Mouse (Mus musculus): ENCODE measurements around the gene Itprid2. TPM values are rescaled to one million over a fixed set of nuclear protein-coding genes. Genes with fewer than 3 reads are reported as not detected.

The Itprid2 gene
- total and polyA plus RNA-seq, 3 experiments = 9.0 to 21.5 TPM; not detected in 1

DNA sequence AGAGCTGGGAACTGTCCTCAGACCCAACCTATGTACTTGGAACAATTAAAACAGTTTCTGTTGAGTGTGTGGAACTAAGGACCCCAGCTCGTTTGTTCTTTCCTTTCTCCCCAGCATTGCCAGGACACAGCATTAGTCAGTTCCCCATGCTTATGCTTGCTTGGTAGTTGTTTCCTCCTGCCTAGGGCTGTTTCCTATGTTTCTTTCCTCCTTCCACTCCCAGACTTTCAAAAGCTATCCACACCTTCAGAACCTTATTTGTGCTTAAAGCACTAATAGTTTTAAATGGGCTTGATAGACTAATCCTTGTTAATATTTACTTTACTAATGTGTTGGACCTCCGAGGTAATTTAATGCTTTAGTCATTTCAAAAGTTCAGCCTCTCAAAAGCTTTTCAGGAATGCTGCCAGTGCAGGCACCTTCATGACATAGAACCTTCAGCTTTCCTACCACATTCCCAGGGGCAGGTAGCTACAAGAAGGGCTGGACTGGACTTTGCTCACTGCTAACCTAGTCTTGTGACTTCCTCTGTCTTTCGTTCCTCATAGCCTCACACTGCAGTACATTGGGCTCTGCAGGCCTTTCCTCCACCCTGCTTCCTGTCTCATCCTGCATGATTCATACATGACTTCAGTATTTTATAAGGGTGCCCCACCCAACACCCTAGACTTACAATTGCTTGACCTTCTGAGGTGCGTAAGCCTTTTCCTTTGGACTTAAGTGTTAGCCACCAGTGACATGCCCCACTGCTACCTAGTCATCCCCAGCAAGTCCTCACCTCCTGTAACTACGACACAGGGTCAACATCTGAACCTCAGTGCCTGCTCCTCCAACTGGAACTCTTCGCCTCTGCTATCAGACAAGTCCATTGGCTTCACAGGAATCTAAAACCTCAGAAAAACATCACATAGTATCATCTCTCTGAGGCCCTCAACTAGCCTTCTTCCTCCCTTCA is 16.3 kb upstream of the Itprid2 start:
- TF ChIP-seq MAFK (IDR thresholded peaks at IDR 0.05; ENCODE audit: borderline replicate concordance, low read depth, low read length) (no peak), ZNF384 (IDR thresholded peaks at IDR 0.05; ENCODE audit: low read depth, low read length) (no peak), POLR2AphosphoS5 (IDR thresholded peaks at IDR 0.05; ENCODE audit: borderline replicate concordance, low read depth, low read length) (no peak), CHD2 (IDR thresholded peaks at IDR 0.05; ENCODE audit: low read length) (no peak)
- Histone ChIP-seq H3K27ac (ENCODE audit: control insufficient read depth, low read depth, low read length) (no peak overlapping the region), H3K9ac (ENCODE audit: control insufficient read depth, low read depth, low read length, poor library complexity, severe bottlenecking) (no peak overlapping the region), H3K4me3 (ENCODE audit: control insufficient read depth in 1 of 2, insufficient read depth in 1 of 2, low read depth in 2 of 2, low read length in 2 of 2) (no peak overlapping the region), H3K36me3 (ENCODE audit: control insufficient read depth in 1 of 2, insufficient read depth in 2 of 2, low read length in 2 of 2) (peaks cover 0 to 3% of the 10 kb centered on the region in 2 experiments; a peak in 2 of 4 replicates), H3K79me2 (ENCODE audit: control insufficient read depth, insufficient read depth, low read length, poor library complexity) (no peaks in the 10 kb centered on the region), H3K9me3 (replicated peaks; ENCODE audit: insufficient read depth, low read length) (no peaks in the 10 kb centered on the region), H3K27me3 (ENCODE audit: control insufficient read depth in 1 of 2, insufficient read depth in 2 of 2, low read length in 2 of 2) (peaks cover 0 to 2% of the 10 kb centered on the region in 2 experiments; a peak in 2 of 4 replicates), H3K4me1 (ENCODE audit: control insufficient read depth in 1 of 2, insufficient read depth in 2 of 2, low read length in 2 of 2) (peaks cover 0 to 6% of the 10 kb centered on the region in 2 experiments; a peak in 3 of 4 replicates)
- DNase-seq (ENCODE audit: low read depth, low spot score) = peak; percentile 27

DNA sequence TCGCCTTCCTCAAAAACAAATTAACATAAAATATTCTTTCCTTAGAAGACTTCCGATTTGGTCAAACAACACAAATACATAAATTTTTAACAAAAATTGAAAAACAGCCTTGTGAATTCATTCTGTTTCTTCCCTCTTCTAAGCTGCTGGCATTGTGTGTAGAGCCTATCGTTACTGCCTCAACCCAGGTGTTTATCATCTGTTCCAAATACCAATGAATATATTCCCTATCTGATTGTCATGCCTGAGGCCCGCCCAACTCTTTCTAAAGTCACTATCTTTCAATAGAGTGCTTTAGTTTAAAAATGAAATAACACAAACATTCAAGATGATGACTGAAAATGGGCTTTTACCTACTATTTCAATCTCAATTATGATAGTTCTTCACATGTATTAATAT is 11.9 kb upstream of the Itprid2 start:
- H3K9ac ChIP-seq (ENCODE audit: control insufficient read depth, low read depth, low read length, poor library complexity, severe bottlenecking) = no peak overlapping the region
- H3K27ac ChIP-seq (ENCODE audit: control insufficient read depth, low read depth, low read length) = no peak overlapping the region
- peaks cover 0 to 3% of the 10 kb centered on the region in 2 experiments; a peak in 2 of 4 replicates for H3K36me3 ChIP-seq (ENCODE audit: control insufficient read depth in 1 of 2, insufficient read depth in 2 of 2, low read length in 2 of 2)
- H3K27me3 ChIP-seq (ENCODE audit: control insufficient read depth in 1 of 2, insufficient read depth in 2 of 2, low read length in 2 of 2) = peaks cover 0 to 2% of the 10 kb centered on the region in 2 experiments
- no peak overlapping the region for H3K4me3 ChIP-seq (ENCODE audit: control insufficient read depth in 1 of 2, insufficient read depth in 1 of 2, low read depth in 2 of 2, low read length in 2 of 2)
- H3K4me1 ChIP-seq (ENCODE audit: control insufficient read depth in 1 of 2, insufficient read depth in 2 of 2, low read length in 2 of 2) = peaks cover 0 to 6% of the 10 kb centered on the region in 2 experiments; a peak in 3 of 4 replicates
- no peaks in the 10 kb centered on the region for H3K79me2 ChIP-seq (ENCODE audit: control insufficient read depth, insufficient read depth, low read length, poor library complexity)
- TF ChIP-seq SMC3 (IDR thresholded peaks at IDR 0.05; ENCODE audit: low read depth, low read length) (no peak), MYB (IDR thresholded peaks at IDR 0.05; ENCODE audit: low read depth, low read length) (no peak), POLR2AphosphoS5 (IDR thresholded peaks at IDR 0.05; ENCODE audit: borderline replicate concordance, low read depth, low read length) (no peak), MAFK (IDR thresholded peaks at IDR 0.05; ENCODE audit: borderline replicate concordance, low read depth, low read length) (no peak), ZNF384 (IDR thresholded peaks at IDR 0.05; ENCODE audit: low read depth, low read length) (no peak), MYC (IDR thresholded peaks at IDR 0.05; ENCODE audit: low read depth, low read length) (no peak), GABPA (IDR thresholded peaks at IDR 0.05; ENCODE audit: low read depth, low read length) (no peak), MEF2A (IDR thresholded peaks at IDR 0.05; ENCODE audit: extremely low read depth, insufficient replicate concordance, low read depth, low read length, poor library complexity, severe bottlenecking) (no peak), KAT2A (conservative IDR thresholded peaks at IDR 0.05; ENCODE audit: low read depth, low read length) (no peak), ZKSCAN1 (IDR thresholded peaks at IDR 0.05; ENCODE audit: low read depth, low read length) (no peak), MAZ (IDR thresholded peaks at IDR 0.05; ENCODE audit: low read depth, low read length) (no peak), MAX (IDR thresholded peaks at IDR 0.05; ENCODE audit: low read length) (no peak), CHD1 (IDR thresholded peaks at IDR 0.05; ENCODE audit: low read depth, low read length) (no peak), TAL1 (IDR thresholded peaks at IDR 0.05; ENCODE audit: low read length) (no peak)
- no peaks in the 10 kb centered on the region for H3K9me3 ChIP-seq (replicated peaks; ENCODE audit: insufficient read depth, low read length)
- no peak for DNase-seq (ENCODE audit: low read depth, low spot score)
